Mouse (Mus musculus): ENCODE results near the gene Il13.

DNA sequence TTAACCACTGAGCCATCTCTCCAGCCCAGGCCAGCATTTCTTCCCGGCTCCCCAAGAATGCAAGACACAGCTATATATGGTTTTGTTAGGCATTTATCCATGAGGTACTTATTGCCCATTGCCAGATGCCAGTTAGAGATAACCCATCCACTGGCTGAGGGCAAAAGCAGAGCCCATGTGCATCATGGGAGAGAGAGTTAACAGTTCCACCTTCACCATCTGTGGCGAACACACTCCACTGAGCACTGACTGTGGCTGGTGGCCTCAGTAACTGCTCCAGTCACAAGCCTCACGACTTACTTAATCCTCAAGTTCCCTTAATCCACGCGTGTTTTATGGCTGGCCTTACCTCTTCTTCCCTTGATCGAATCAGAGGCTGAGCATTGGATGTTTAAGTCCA, 25.3 kb downstream of the Il13 start:
- no peak for TF ChIP-seq ZNF384 (IDR thresholded peaks at IDR 0.05; ENCODE audit: low read depth, low read length)
- no peak for TF ChIP-seq RAD21 (IDR thresholded peaks at IDR 0.05; ENCODE audit: low read depth, low read length)
